Mouse (Mus musculus) thymus, postnatal 14 days (tissue): ENCODE data around the gene Tnfrsf13c.
"Not testable (repeated sequence)": the region's sequence is repeated elsewhere in the genome, so short reads cannot be mapped to it uniquely, and the experiment has no call there.

ENCODE experiments used
- DNase-seq: peaks from one replicate; pipeline ENCODE4 v3.0.0; 2021

Tnfrsf13c gene

GRCm38 (mm10) chr15:82223657-82224601 lies at the start of gene Tnfrsf13c:
TSS of gene Tnfrsf13c (minus strand) at chr15:82224369.
- peak; percentile 65 for DNase-seq

DNA sequence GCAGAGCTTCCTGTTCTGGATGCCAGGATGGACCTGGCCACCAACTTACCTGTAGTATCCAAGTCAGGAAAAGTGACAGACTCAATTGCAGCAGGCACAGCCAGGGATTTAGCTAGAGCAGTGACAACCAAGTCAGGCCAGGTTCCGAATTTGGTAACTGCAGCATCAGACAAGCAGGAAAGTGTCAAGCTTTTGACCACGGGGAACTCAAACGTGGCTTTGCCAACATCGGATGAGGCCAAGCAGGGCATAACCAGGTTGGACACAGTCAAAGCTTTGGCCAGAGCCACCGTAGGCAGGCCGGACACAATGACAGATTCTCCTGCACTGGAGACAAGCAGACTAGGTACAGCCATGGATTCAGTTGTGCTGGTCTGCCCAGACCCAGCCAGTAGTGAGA lies 48.1 kb upstream of the Tnfrsf13c start:
- DNase-seq: no peak

- DNase-seq: peak; percentile 62
These were observed 47.0 kb upstream of the Tnfrsf13c start for GRCm38 (mm10) chr15:82271201-82271600.

DNA sequence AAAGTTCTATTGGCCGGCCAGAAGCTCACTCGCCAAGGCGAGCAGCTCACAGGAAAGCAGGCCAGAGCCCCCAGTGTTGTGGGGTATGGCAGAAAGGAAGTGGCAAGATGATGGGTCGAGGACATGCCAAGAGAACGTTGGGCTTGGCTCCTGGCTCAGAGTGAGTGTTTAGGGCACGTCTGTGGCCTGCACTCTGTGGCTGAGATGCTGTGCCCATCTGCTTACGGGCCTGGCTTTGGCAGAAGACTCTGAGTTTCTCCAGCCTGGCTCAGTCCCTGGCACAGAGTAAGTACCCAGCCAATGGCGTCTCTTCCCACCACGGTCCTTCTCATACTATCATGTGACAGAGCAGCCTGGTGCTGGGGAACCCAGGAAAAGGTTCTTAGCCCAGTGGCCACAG lies 44.6 kb upstream of the Tnfrsf13c start:
- no peak for DNase-seq

DNA sequence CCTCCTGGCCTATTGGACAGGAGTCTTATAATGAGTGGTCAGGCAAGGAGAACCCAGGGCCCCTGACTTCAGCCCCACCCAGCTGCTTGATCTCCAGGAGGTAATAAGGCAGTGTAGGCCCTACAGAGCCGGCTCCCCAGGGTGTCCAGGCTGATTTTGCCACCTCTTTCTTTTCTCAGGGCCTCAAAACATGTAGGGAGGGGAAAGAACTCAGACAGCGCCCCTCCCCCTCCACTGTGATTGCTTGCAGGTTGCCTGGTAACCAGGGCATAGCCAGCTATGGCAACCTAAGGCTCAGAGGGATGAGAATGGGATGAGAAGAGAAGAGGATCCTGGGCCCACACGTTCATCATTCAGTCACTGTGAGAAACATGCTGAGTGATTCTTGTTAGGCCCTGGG lies 44.0 kb upstream of the Tnfrsf13c start:
- DNase-seq: no peak

DNA sequence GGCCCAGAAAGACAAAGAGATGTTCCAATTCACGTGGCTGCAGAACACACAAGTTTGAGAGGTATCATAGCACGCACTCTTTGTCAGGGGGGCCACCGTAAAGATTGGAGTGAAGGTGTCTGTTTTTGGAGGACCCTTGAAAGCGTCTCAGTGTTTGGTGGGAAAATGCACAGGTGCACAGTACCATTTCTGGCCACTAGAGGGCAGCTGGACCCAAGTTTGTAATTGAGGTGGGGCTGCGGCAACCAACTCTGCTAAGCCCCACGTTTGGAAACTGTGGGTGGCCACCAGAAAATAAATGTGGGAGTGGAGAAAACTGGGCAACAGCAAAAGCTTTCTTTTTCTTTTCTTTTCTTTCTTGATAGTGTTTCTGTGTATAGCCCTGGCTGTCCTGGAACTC lies 42.2 kb upstream of the Tnfrsf13c start:
- peak; percentile 72 for DNase-seq

- peak; percentile 84 for DNase-seq
These were observed 35.3 kb upstream of the Tnfrsf13c start for GRCm38 (mm10) chr15:82259510-82259909.

DNA sequence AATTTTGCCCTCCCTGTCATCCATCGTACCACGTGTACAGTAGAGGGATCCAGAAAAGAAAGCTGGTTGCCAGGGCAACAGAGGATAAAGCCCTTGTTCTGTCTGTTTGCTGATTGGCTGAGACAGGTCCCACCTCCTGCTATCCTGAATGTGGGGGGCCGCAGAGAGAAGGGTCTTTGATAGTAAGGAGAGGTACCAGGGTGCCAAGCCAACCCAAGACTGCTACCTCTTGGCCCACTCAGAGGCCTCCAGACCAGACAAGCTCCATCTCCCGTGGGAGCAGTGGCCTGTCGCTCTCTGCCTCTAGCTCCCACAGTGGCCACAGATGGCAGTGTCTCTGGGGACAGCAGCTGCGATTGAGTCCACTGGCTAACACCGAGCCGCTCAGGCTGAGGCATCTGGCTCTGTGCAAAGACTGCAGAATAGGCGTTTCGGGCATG lies 31.8 kb upstream of the Tnfrsf13c start:
- no peak for DNase-seq

DNA sequence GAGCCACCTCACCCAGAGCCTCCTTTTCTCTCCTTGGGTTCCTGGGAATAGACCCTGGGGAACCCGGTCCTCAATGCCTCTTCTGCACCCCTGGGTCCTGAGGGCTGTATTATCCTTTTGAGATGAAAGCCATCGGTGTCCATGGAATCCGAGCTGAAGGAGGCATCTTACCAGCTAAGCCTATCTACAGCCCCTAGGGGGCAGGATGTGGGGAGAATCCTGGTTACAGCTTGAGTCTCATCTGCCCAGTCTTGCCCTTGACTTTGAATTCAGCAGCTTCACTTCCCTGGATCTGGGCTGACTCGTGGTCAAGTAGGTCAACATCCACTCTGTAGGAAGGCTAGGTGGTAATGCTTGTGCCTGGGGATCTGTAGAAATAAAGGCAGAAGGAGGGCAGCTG lies 31.1 kb upstream of the Tnfrsf13c start:
- DNase-seq: no peak

DNA sequence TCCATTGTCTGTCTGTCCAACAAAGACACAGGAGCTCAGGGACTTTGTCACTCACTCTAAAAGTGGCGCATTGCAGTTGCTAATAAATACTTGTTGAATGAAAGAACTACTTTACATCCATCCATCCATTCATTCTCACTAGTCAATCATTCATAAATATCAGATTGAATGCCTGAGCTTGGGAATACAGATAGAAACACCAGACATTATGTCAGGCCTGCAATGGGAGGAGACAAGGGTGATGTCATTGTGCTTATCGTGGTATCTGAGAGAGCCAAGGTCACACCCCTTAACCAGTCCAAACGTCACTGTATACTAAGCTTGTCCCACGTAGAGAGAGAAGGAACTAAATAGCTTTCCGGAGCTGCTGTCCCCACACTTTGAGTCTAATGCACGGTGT lies 27.9 kb upstream of the Tnfrsf13c start, which contains the start of gene 1500009C09Rik:
Gene 1500009C09Rik, plus strand, starts transcription at position 301 of the 400 bp plus-strand sequence.
- no peak for DNase-seq

DNA sequence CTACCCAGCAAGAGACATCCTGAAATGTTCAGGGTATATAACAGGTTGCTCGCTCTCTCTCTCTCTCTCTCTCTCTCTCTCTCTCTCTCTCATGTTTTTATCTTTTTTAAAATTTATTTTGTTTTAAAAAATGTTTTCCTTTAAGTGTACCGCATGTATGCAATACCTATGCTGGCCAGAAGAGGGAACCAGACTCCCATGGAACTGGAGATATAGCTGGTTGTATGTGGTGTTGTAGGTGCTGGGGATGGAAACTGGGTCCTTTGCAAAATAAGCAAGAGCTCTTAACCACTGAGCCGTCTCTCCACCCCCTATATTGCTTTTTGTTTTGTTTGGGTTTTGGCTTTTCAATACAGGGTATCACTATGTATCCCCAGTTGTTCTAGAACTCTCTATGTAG lies 27.4 kb upstream of the Tnfrsf13c start:
- DNase-seq: no peak

DNA sequence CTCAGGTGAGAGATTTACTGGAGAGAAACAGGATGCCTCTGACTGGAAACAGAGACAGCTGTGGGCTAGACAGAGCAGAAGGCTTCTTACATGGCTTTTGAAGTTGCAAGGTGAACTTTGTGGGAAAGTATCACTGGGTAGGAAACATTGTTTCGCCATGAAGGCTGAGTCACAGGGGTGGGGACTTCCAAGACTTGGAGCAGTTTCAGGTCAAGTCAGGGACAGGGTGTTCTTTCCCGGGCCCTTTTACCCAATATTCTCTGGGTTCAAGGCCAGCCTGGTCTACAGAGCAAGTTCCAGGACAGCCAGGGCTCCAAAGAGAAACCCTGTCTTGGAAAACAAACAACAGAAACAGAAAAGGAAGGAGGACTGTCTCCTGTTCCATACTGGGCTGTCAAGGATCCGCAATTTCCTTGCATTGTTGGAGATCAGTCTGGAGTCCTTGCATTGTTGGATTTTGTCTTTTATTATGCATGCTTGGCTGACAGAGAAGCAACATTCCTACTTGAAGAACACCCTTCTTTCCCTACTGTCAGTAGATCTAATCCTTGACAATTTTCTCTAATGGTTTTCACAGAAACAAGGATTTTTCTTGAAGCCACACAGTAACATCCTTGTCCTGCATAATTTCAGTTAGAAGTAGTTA lies 23.1 kb upstream of the Tnfrsf13c start:
- DNase-seq: no peak

GRCm38 (mm10) chr15:82244805-82245161 lies 20.6 kb upstream of the Tnfrsf13c start:
- DNase-seq: not testable (repeated sequence)

GRCm38 (mm10) chr15:82244115-82244804 lies 20.1 kb upstream of the Tnfrsf13c start, which contains the start of gene Cenpm:
TSS of gene Cenpm (minus strand) at chr15:82244748.
- DNase-seq: peak; percentile 94

GRCm38 (mm10) chr15:82243742-82244114 lies 19.6 kb upstream of the Tnfrsf13c start:
- DNase-seq: no peak

GRCm38 (mm10) chr15:82243311-82243710 lies 19.1 kb upstream of the Tnfrsf13c start:
- no peak for DNase-seq

- DNase-seq: peak; percentile 85
These were observed 12.4 kb upstream of the Tnfrsf13c start for GRCm38 (mm10) chr15:82236565-82236964.

DNA sequence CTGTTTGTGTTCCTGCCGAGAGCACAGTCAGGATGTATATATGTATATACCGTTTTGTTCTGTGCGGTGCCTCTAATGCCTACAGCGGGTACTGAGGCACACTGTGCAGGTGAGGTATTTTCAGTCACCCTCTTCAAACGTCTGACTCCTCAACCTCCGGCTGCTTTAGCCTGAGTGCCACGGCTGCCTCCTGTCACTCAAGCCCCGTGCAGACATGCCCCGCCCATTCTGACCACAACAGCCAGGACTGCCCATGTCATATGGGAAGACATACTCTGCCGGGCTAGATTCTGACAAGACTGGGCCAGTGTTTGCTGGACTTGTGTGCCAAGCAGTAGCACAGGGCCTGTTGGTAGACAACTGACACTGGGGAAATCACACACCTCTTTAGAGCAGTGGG lies 11.5 kb upstream of the Tnfrsf13c start:
- no peak for DNase-seq

- DNase-seq: no peak
These were observed 8.5 kb upstream of the Tnfrsf13c start for GRCm38 (mm10) chr15:82232651-82233050.

GRCm38 (mm10) chr15:82231591-82232378 lies 7.6 kb upstream of the Tnfrsf13c start:
- no peak for DNase-seq

DNA sequence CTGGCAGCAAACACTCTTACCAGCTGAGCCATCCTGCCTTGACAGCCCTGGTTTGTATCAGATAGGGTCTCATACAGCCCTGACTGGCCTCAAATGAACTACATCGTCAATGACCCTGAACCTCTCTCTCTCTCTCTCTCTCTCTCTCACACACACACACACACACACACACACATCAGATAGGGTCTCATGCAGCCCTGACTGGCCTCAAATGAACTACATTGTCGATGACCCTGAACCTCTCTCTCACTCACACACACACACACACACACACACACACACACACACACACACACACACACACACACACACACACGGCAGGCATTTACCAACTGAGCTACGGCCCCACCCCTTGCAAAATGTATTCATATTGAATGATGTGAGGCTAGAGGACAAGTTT lies 6.9 kb upstream of the Tnfrsf13c start:
- DNase-seq: no peak

DNA sequence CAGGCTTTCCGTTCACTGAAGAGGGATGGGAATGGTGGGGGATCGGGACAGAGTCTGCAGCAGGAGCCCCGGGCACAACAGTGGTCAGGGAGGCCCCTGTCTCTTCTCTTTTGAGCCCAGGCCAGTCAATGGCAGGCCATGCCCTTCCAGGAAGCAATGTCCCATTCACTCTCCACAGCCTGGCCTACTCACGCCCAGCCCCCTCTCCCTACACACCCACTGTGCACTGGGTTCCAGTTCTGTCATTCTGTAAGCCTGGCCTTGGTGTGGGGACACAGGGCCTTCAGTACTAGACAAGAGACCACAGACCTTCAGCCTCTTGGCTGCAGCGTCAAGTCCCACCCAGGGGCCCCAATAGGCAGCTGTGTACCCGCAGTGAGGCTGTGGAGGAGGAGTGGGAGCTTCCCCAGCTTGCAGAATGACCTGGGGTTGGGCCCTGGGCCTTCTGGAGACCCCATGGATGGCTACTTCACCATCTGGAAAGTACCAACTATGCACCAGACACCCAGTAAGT lies 6.0 kb upstream of the Tnfrsf13c start:
- DNase-seq: no peak
